Mouse (Mus musculus) lung, postnatal 14 days (tissue): ENCODE data around the gene Smg5.
"Not testable (repeated sequence)": the region's sequence is repeated elsewhere in the genome, so short reads cannot be mapped to it uniquely, and the experiment has no call there.

Experiments used
- DNase-seq: peaks from one replicate; pipeline ENCODE4 v3.0.0; 2021

Gene Smg5

DNA sequence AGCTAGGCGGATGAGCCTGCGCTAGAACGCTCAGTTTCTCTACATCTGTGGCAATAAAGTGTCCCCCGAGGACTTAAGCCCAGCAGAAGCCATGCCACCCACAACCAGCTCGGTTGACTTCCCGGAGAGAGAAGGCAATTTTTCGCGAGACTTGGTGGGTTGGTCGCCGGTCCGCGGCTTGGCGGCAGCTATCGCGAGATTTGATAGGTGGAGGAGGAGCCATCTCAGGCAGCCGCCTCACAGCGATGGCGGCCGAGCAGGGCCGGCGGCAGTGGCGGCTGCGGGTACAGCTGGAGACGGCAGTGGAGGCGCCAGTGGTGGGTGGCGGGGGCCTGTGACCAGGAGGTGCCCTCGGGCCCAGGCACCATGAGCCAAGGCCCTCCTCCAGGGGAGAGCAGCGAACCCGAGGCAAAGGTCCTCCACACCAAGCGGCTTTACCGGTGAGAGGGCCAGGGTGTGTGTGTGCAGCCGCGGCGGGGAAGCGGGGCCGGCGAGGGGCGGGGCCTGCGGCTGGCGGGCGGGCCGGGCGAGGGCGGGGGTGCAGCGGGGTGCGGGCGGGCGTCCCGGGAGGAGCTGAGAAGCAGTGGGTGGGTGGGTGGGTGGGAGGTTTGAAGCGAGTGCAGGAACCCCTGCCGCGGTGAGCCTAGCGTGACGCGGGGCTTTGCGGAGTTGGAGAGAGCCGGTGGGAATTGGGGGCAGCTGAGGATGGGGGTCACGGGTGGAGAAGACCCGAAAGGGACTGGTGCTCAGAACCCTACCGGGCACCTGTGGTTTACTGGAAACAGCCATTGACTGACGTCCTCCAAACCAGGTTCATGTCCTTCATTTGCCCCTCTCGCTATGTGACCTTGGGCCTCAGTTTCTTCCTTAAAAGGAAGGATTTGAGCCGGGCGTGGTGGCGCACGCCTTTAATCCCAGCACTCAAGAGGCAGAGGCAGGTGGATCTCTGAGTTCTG lies at the start of gene Smg5, which contains the start of gene Tmem79:
TSS of gene Smg5 (plus strand) at position 203 of the 956 bp plus-strand sequence.
TSS of gene Tmem79 (minus strand) at position 91 of the 956 bp plus-strand sequence.
- peak; percentile 97 for DNase-seq

DNA sequence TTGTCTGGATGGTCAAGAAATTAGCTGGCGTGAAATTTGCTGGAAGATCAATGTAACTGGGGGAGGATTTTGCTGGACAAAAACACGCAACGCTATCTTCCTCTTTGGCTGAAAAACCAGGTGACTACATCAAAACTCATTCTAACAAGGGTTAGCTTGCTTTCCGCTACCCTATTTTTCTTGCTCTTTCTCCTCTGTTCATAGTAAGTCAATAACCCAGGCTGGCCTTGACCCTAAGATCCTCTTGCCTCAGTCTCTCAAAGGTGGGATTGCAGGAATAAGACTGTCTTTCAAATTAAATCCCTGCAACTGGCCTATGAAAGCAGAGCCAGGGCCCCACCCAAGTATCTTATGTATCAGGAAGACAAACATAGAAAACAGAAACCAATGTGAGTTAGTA lies 49.0 kb upstream of the Smg5 start, which contains the start of gene Gm38392:
TSS of gene Gm38392 (minus strand) at position 101 of the 400 bp plus-strand sequence.
- no peak for DNase-seq

DNA sequence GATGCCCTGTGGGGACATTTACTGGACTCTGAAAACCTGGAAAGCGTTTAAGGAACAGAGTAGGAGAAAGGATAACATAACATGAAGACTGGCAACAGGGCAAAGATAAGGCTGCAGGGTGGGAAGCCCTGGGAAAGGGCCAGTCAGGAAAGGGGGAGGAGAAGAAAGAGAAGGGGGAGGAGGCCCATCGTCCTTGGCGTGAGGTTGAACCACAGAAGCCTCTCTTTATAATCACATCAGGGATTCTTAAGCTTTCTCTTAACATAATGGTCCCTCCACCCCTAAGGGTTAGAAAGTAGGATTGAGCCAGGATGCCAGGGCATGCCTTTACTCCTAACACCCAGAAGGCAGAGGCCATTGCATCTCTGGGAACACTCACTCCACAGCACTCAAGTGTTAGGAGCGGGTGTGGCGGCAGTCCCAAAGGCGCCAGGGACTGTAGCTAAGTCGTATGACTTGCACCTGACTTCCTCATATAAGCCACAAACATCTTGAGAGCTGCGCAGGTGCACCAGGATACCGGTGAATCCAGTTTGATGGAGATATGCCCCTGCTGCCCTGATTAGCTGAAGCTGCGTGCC lies 47.8 kb upstream of the Smg5 start:
- DNase-seq = peak; percentile 7

DNA sequence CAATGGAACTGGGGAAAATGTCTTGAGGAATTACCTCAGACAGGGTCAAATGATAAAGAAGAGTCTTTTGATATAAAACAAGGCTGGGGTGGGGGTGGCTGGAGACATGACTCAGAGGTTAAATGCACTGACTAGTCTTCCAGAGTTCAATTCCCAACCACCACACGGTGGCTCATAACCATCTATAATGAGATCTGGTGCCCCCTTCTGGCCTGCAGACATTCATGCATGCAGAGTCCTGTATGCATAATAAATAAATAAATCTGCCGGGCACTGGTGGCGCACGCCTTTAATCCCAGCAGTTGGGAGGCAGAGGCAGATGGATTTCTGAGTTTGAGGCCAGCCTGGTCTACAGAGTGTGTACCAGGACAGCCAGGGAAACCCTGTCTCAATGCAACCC lies 44.1 kb upstream of the Smg5 start:
- DNase-seq = peak; percentile 37

DNA sequence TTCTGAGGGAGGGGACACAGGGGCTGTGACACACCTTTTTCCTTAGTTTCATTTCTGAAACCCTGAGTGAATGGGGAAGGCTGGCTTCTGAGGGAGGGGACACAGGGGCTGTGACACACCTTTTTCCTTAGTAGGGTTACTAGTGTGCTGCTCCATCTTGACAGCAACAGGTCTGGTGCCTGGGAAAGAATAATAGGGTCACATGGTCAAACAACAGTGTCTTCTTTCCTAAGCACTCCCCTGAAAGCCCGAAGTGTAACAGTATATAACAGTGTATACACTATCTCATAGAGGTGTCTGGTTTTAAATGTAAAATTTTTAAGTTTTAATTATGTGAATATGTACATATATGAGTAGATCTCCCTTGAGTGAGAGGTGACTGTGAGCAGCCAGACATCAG lies 40.8 kb upstream of the Smg5 start:
- not testable (repeated sequence) for DNase-seq

DNA sequence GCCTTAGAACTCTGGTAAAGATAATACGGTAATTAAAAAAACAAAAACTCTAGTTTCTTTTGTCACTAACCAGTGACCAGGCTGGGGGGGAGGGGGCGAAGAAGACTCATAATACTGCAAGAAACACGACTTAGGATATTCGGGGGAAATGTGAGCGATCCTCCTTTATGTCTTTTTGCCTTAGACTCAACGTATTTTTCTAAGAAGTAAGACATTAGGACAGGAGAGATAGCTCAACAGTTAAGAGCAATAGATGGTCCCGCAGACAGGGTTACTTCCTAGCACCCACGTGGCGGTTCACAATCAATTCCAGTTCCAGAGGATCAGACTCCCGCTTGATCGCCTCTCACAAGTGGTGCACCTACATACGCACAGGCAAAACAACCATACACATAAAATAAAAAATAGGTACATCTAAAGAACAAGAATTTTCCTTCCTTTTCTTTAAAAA lies 39.9 kb upstream of the Smg5 start:
- no peak for DNase-seq

DNA sequence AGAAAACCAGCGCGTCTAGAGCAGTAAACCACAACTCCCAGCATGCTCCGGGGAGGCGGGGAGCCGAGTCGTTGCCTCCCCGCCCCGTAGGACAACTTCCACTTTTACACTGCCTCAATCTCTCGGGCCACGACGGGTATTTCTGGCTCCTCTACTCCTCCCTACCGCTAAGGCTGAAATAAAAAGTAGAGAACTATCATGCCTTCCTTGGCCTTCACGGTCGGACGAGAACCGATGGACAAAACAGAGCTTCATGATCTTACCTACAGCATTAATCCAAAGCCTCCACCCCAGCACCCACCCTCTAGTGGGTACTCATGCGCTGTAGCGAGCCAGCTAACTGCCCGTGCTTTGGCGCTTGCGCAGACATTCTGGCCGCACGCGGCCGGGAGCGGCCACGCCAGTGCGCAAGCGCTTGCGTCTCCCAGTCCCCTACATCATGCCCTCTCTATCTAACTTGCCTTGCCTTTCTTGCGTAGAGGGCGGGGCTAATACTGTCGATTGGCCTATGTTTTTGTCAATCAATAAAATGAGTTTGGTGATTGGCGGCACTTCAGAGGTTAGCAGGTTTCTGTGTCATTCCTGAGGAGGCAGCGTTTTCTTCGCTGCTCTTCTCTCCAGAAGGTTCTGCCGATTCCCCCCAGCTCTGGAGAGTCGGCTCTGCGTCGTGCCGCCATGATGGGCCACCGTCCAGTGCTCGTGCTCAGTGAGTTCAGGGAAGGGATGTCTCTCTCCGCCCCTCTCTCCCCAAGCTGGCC lies 39.3 kb upstream of the Smg5 start, which contains the start of the genes Tsacc and Cct3:
TSS of gene Tsacc (minus strand) at position 439 of the 758 bp plus-strand sequence.
TSS of gene Cct3 (plus strand) at position 556 of the 758 bp plus-strand sequence.
- DNase-seq = peak; percentile 97

DNA sequence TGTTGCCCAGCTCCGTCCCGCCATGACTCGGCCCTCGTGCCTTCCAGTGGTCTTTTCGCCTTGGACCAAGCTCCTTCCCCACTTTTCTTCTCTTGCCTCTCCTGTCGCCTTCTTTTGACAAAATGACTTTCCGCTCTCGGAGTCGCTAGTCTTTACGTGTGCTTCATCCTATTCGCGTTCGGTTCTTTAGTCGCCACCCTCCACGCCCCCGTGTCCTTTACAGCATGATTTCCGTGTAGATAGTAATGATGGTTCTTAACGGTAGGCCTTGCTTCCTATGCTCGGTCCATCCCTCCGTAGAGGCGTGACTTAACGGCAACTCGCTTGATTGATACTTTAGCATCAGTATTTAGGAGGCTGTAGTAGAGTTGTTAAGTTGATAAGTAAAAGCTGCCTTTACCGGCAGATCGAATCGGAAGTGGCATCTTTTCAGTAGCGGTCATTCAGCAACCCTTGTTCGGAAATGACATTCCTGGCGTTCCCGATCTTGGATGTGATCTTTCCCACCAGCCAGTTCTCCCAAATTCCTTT lies 38.7 kb upstream of the Smg5 start:
- DNase-seq = no peak

DNA sequence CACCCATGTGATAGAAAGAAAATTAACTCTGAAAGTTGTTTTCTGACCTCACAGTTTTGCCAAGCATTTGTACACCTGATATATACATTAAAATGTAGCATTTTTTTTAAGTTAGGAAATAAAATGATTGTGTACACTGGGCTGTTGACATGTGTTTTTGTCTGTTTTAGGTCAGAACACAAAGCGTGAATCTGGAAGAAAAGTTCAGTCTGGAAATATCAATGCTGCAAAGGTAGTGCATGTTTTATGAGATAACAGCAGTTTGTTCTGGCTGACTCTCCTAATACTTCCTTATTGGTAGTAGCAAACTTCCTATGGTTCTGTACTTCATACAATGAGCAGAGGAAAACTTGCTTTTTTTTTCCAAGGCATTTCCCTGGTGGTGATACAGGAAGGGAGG lies 36.9 kb upstream of the Smg5 start:
- no peak for DNase-seq

DNA sequence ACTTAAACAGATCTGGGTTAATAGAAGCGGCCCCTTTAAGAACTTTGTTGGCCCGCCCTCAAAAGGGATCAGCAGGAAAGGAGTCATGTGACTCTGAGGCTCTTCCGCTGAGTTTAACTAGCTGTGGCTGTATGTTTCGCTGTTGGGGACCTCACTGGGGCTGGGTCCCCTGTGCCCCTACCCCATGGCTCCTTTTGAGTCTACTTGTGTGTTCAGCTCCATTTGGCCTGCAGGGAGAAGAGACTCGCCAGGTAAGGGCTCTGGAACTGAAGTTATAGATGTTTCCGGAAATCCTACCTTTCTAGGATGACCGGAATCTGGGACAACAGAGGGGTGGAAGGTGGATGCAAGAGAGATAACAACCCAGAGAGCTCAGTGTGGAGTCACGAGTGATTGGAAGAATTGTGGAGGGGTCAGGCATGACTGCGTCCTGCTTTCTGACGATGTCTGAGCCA lies 11.1 kb upstream of the Smg5 start, which contains the start of gene Glmp:
TSS of gene Glmp (plus strand) at position 73 of the 455 bp plus-strand sequence.
- DNase-seq = peak; percentile 66

DNA sequence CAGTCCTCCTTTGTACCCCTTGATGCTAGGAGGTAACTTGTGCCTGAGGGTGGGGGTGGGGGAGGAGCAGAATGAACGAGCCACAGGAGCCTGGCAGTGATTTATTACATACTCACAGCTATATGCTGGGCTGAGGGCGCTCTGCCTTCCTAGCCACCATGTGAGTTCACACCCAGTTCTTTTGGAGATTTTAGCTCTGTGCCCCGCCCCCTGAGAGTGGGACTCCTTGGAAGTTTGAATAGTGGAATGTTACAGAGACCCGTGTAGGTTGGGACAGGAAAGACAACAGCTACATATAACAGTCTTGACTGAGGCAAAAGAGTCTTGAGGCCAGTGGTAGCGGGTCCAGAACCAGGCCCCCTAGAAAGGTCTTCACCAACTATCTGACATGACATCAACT lies 7.1 kb upstream of the Smg5 start:
- DNase-seq = no peak

DNA sequence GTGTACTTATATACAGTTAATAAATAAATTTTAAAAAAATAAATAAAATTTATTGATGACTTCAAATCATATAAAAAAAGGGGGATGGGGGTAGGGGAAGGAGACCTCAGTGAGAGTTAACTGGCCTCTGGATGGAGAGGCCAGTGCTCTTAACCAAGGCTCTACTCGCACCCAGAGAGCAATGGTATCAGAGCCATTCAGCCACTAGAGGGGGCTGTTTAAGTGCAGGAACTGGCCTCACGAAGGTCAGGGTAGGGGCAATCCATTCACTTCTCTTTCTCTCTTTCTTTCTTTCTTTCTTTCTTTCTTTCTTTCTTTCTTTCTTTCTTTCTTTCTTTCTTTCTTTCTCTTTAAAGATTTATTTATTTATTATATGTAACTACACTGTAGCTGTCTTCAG lies 4.8 kb upstream of the Smg5 start:
- peak; percentile 66 for DNase-seq

DNA sequence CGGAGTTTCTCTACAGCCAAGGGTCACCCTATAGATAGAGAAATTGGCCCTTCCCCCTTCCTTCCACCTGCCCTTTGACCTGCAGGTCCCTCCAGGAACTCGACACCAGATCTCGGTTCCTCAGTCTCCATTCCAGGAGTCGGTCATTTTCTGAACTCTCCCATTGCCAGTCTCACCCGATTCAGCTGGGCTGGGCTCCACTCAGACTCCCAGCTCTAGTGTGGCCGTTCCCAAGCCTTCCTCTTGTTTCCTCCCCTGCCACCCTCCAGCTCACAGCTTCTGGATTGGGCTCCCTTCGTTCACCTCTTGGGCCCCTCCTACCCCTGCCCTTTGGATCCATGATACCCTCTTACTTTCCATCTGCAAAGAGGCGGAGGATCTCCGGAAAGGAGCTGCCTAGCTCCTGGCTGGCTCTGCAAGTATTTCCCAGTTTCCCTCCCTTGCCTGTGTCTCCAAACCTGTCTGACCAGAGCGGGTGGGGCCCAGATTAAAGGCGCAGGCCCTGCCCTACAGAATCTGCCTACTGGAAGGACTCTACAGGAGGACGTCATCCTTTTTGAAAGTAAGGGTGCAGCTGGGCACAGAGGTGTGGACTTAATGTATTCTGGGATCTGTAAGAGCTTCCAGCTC lies 1.9 kb upstream of the Smg5 start:
- peak; percentile 31 for DNase-seq

DNA sequence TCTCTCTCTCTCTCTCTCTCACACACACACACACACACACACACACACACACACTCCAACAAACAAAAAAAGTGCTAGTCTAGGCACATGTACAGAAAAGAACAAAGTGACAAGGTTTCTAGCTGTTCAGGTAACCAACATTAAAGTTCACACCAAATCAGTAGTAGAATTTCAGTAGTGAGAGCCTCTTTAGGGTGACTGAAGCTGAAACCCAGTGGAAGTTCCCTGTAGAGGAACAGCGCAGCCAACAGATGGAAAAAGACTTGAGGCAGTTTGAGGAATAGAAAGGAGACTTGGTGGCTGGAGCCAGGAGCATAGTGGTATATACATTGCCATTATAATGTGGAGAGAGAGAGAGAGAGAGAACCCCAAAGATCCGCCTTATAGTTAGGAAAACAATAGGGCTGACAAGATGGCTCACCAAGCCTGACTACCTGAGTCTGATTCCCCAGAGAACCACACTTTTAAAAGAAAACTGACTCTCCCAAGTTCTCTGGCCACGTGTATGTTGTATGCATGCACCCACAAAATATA lies 1.1 kb upstream of the Smg5 start:
- DNase-seq = no peak

DNA sequence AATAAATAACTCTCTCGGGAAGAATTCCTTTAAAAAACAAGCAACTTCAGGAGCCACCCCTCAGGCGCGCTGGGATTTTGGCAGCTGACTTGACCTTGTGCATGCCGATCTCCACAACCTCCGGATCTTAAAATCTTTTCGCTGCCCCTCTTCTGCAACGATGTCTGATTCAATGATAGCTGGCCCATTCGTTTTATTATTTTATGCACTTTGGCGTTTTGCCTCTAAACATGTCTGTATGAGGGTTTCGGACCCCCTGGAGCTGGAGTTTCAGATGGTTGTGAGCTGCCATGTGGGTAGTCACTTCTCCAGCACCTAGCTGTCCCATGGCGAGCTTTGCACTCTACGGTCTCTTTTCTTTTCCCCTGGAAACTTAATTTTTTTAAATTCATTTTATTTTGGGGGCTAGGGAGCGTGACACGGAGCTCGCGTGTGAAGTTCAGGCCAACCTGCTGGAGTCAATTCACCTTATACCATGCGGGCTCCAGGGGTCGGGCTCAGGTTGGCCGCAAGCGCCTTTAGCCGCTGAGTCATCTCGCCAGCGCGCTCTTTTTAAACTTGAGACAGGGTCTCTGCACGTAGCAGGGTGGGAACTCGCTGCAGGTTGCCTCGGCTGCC lies 515 bp upstream of the Smg5 start:
- DNase-seq = no peak

DNA sequence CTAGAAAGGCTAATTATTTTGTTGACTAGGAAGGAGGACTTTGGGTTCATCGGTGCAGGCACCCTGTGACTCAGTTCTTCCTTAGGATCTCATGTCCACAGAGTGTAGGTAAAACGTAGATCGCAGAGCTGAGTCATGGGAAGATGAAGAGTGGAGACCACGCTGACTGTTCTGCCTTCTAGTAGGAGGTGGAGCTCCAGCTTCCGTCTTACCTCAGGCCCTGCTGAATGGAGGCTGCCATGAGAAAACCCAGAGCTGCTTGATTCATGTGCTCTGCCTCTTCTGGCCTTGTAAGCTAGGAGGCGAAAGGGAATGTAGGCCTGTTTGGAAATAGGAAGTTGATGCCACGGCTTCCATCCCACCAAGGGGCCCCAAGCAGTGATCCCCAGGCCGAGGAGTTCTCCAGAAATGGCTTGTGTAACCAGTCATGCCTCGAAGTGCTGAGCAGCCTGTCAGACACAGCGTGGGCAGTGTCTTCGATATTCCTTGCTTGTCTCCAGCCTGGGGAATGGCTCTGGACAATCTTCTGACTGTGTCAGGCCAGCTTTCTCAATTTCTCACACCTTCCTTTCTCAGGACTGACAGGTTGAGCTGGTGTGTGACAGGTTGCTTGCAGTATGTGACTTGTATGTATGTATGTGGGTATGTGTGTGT lies 1.4 kb downstream of the Smg5 start:
- no peak for DNase-seq

DNA sequence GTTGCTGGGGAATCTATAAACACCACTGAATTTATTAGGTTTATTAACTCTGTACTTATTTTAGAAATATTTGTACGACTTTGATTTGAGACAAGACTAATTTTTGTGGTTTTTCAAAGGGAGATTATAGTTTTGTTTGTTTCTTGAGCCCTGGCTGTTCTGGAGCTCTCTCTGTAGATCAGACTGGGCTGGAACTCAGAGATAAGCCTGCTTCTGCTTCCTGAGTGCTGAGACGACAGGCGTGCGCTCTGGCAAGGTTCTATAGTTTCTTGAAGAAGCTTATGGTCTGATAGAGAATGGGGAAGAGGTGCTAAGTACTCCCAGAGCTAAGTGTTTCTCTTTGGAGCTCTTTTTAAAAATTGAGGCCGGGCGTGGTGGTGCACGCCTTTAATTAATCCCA lies 2.3 kb downstream of the Smg5 start:
- DNase-seq = no peak

DNA sequence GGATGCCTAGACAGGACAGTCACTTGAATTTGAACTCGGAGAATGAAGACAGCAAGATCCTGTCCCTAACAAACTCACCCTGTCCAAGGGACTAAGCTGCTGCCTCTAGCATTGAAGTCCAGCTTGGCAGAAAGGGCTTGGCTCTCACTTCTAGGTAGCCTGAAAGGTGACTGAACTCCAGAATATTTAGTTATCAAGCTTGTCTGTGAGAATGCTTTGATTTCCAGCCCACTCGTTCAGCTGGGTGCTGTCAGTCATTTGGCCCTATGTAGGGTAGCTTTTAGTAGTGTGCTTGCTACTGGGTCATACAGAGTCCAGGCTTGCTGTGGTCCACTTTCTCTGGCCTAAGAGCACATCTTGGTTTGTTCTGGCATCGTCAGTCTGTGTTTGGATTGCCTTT lies 2.9 kb downstream of the Smg5 start:
- no peak for DNase-seq

DNA sequence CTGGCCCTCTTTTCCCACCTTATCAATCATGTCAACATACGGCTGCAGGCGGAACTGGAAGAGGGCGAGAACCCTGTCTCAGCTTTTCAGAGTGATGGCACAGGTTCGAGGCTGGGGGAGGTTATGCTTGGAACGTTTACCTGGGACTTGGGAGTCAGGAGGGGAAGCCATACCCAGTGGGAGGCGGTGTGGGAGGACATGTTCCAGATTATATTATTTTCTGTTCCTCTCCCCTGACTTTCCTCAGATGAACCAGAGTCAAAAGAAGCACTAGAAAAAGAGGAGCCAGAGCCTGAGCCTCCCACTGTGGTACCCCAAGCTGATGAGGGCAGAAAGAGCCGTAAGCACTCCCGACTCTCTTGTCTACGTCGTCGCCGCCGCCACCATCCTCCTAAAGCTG lies 14.7 kb downstream of the Smg5 start:
- no peak for DNase-seq

DNA sequence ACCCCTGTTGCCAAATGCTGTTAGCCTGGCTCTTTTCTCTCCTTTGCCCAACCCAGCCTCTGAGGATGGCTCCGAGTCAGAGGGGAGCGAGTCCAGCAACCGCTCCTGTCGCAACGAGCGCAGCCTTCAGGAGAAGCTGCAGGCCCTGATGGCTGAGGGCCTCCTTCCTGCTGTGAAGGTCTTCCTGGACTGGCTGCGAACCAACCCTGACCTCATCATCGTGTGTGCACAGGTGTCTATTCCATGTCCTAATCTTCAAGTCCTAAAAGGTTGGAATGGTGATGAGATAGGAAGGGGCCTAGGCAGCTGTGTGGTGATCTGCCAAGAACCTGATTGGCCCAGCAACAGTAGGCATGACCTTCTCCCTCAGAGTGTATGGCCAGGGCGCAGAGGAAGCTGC lies 16.8 kb downstream of the Smg5 start:
- DNase-seq = no peak
